Mouse (Mus musculus) heart, embryonic 10.5 days (tissue): ENCODE measurements around the gene Adcy3. TPM values are rescaled to one million over a fixed set of nuclear protein-coding genes. Genes with fewer than 3 reads are reported as not detected.
"Not testable (repeated sequence)": the region's sequence is repeated elsewhere in the genome, so short reads cannot be mapped to it uniquely, and the experiment has no call there.

Source experiments
- DNase-seq: peaks from one replicate; pipeline ENCODE4 v3.0.0-alpha.2; 2017; ENCODE audit warnings: low spot score
- H3K27ac ChIP-seq: fragments of 300-500 bp; sonication (generic); 2 replicates; pipeline ENCODE4 v1.5.1; 2016; ENCODE audit warnings: mild to moderate bottlenecking
- H3K27me3 ChIP-seq: fragments of 300-500 bp; sonication (generic); 2 replicates; pipeline ENCODE4 v1.6.1; 2016; ENCODE audit warnings: mild to moderate bottlenecking; ENCODE audit not compliant: poor library complexity, insufficient read depth, severe bottlenecking
- H3K36me3 ChIP-seq: fragments of 300-500 bp; sonication (generic); 2 replicates; pipeline ENCODE4 v1.6.1; 2016; ENCODE audit warnings: mild to moderate bottlenecking, moderate library complexity
- H3K4me1 ChIP-seq: fragments of 300-500 bp; sonication (generic); 2 replicates; pipeline ENCODE4 v1.6.1; 2016; ENCODE audit warnings: mild to moderate bottlenecking
- H3K4me3 ChIP-seq: fragments of 300-500 bp; sonication (generic); 2 replicates; pipeline ENCODE4 v1.5.1; 2016; ENCODE audit warnings: mild to moderate bottlenecking, moderate library complexity
- H3K9me3 ChIP-seq: fragments of 300-500 bp; sonication (generic); 2 replicates; pipeline ENCODE4 v1.6.1; 2016; ENCODE audit warnings: mild to moderate bottlenecking, moderate library complexity
- WGBS: fragments of 180-500 bp; shearing (Covaris S2); methylation state at CpG from one replicate; pipeline ENCODE4 v1.1.7; 2016; 5-methylcytosine and 5-hydroxymethylcytosine counted together
- polyA plus RNA-seq: library from polyadenylated mRNA; unstranded; fragments of >200 nt; fragmentation: Nextera tagmentation; extraction: Ambion mirVana; gene quantifications from 2 replicates; pipeline ENCODE4 v1.2.1, GENCODE M21; 2016

Adcy3 gene
- polyA plus RNA-seq, 1 experiment from 2014 or later = 6.8 TPM

GRCm38 (mm10) chr12:4230156-4230555 lies 97.3 kb downstream of the Adcy3 start:
- peaks cover 48% of the 10 kb centered on the region for H3K36me3 ChIP-seq
- no peak overlapping the region for H3K4me3 ChIP-seq
- no peaks in the 10 kb centered on the region for H3K27me3 ChIP-seq
- WGBS = 92% methylated on average over 7 of the region's 7 CpGs
- DNase-seq = no peak
- H3K4me1 ChIP-seq = peaks cover 8% of the 10 kb centered on the region; the same call in 1 of the 2 replicates
- H3K9me3 ChIP-seq = no peaks in the 10 kb centered on the region
- H3K27ac ChIP-seq = no peak overlapping the region

GRCm38 (mm10) chr12:4232777-4233176 lies 99.9 kb downstream of the Adcy3 start:
- WGBS = 60% methylated on average over 4 of the region's 4 CpGs
- peak overlapping the region; percentile 78 for H3K4me3 ChIP-seq
- H3K4me1 ChIP-seq = peaks cover 8% of the 10 kb centered on the region; the same call in 1 of the 2 replicates
- H3K9me3 ChIP-seq = no peaks in the 10 kb centered on the region
- no peaks in the 10 kb centered on the region for H3K27me3 ChIP-seq
- H3K27ac ChIP-seq = no peak overlapping the region
- peaks cover 37% of the 10 kb centered on the region for H3K36me3 ChIP-seq
- DNase-seq = no peak

GRCm38 (mm10) chr12:4233572-4234508 lies 100.9 kb downstream of the Adcy3 start, which contains the start of the genes Ptrhd1 and Cenpo:
Ptrhd1 (plus strand) TSS chr12:4234027.
Cenpo (minus strand) TSS chr12:4234294.
- no peaks in the 10 kb centered on the region for H3K9me3 ChIP-seq
- no peaks in the 10 kb centered on the region for H3K27me3 ChIP-seq
- peak within 1 kb of the TSS; percentile 78 for H3K4me3 ChIP-seq
- peaks cover 8% of the 10 kb centered on the region; the same call in 1 of the 2 replicates for H3K4me1 ChIP-seq
- DNase-seq = peak; percentile 98
- peak within 1 kb of the TSS; percentile 98 for H3K27ac ChIP-seq
- under 1% methylated on average over 50 of the region's 50 CpGs for WGBS
- peaks cover 38% of the 10 kb centered on the region for H3K36me3 ChIP-seq

GRCm38 (mm10) chr12:4237481-4237880 lies 104.6 kb downstream of the Adcy3 start:
- no peak overlapping the region for H3K27ac ChIP-seq
- no peak overlapping the region for H3K4me3 ChIP-seq
- WGBS = 91% methylated on average over 15 of the region's 15 CpGs
- H3K9me3 ChIP-seq = no peaks in the 10 kb centered on the region
- H3K27me3 ChIP-seq = no peaks in the 10 kb centered on the region
- H3K36me3 ChIP-seq = peaks cover 29% of the 10 kb centered on the region; the same call in 1 of the 2 replicates
- no peak for DNase-seq
- peaks cover 17% of the 10 kb centered on the region for H3K4me1 ChIP-seq

- not testable (repeated sequence) for DNase-seq, H3K9me3 ChIP-seq, H3K4me3 ChIP-seq, H3K27me3 ChIP-seq
- peaks cover 29% of the 10 kb centered on the region; the same call in 1 of the 2 replicates for H3K36me3 ChIP-seq
- H3K4me1 ChIP-seq = peaks cover 16% of the 10 kb centered on the region
- H3K27ac ChIP-seq = peak overlapping the region; percentile 83
- WGBS = 66% methylated on average over 8 of the region's 8 CpGs
These were observed 107.4 kb downstream of the Adcy3 start for GRCm38 (mm10) chr12:4240281-4240680.

- Histone ChIP-seq H3K4me1 (peaks cover 16% of the 10 kb centered on the region), H3K27me3 (no peaks in the 10 kb centered on the region), H3K27ac (no peak overlapping the region), H3K9me3 (no peaks in the 10 kb centered on the region), H3K4me3 (no peak overlapping the region), H3K36me3 (0 out of 2 replicates have a peak, but pooled peaks cover 10% of the 10 kb centered on the region)
- WGBS = 33% methylated on average over 2 of the region's 2 CpGs
- DNase-seq = no peak
These were observed 110.9 kb downstream of the Adcy3 start for GRCm38 (mm10) chr12:4243805-4244204.

- 78% methylated on average over 10 of the region's 10 CpGs for WGBS
- Histone ChIP-seq H3K9me3 (no peaks in the 10 kb centered on the region), H3K36me3 (0 out of 2 replicates have a peak, but pooled peaks cover 6% of the 10 kb centered on the region), H3K4me3 (no peak overlapping the region), H3K27me3 (no peaks in the 10 kb centered on the region), H3K27ac (no peak overlapping the region), H3K4me1 (peaks cover 9% of the 10 kb centered on the region)
- DNase-seq = no peak
These were observed 112.8 kb downstream of the Adcy3 start for GRCm38 (mm10) chr12:4245742-4246141.

GRCm38 (mm10) chr12:4249786-4250185 lies 116.9 kb downstream of the Adcy3 start:
- H3K4me3 ChIP-seq = no peak overlapping the region
- H3K36me3 ChIP-seq = peaks cover 14% of the 10 kb centered on the region; the same call in 1 of the 2 replicates
- H3K27me3 ChIP-seq = no peaks in the 10 kb centered on the region
- WGBS = 87% methylated on average over 6 of the region's 6 CpGs
- no peaks in the 10 kb centered on the region for H3K9me3 ChIP-seq
- no peak for DNase-seq
- no peak overlapping the region for H3K27ac ChIP-seq
- peaks cover 4% of the 10 kb centered on the region; the same call in 1 of the 2 replicates for H3K4me1 ChIP-seq

- Histone ChIP-seq H3K4me1 (peaks cover 4% of the 10 kb centered on the region; the same call in 1 of the 2 replicates), H3K4me3 (no peak overlapping the region), H3K9me3 (no peaks in the 10 kb centered on the region), H3K27me3 (no peaks in the 10 kb centered on the region), H3K36me3 (peaks cover 13% of the 10 kb centered on the region; the same call in 1 of the 2 replicates), H3K27ac (no peak overlapping the region)
- WGBS = 80% methylated on average over 16 of the region's 16 CpGs
- DNase-seq = no peak
These were observed 120.1 kb downstream of the Adcy3 start for GRCm38 (mm10) chr12:4252742-4253655.

Other genes starting within 250 kb of the Adcy3 start
- gene Pomc, start 178.2 kb upstream of the Adcy3 start, polyA plus RNA-seq = 3.1 and 4.0 TPM in 2 replicates
- 9.9 and 16.0 TPM in 2 replicates for gene Efr3b, start 94.2 kb upstream of the Adcy3 start, polyA plus RNA-seq
- gene Dnajc27, start 50.5 kb upstream of the Adcy3 start, polyA plus RNA-seq = 8.2 and 11.0 TPM in 2 replicates
- gene Ptrhd1, start 100.9 kb downstream of the Adcy3 start, polyA plus RNA-seq = 6.9 and 8.2 TPM in 2 replicates
- 10.9 and 14.5 TPM in 2 replicates for gene Cenpo, start 101.2 kb downstream of the Adcy3 start, polyA plus RNA-seq